Mouse (Mus musculus) thymus, adult 2 months (tissue): ENCODE data around the gene Bzw1. TPM values are rescaled to one million over a fixed set of nuclear protein-coding genes. Genes with fewer than 3 reads are reported as not detected.

ENCODE experiments used
- DNase-seq: peaks from one replicate; pipeline ENCODE4 v3.0.0; 2021
- H3K27ac ChIP-seq: fragments of 200-500 bp; 2 replicates; pipeline ENCODE4 v1.5.1; 2012; ENCODE audit warnings: low read length, control low read depth; ENCODE audit not compliant: control insufficient read depth, insufficient read depth
- H3K27me3 ChIP-seq: fragments of 200-500 bp; 2 replicates; pipeline ENCODE4 v1.6.1; 2012; ENCODE audit warnings: mild to moderate bottlenecking, low read length, moderate library complexity, mixed read lengths; ENCODE audit not compliant: control insufficient read depth, insufficient read depth
- H3K36me3 ChIP-seq: fragments of 200-500 bp; 2 replicates; pipeline ENCODE4 v1.6.1; 2012; ENCODE audit warnings: mild to moderate bottlenecking, low read length, moderate library complexity; ENCODE audit not compliant: control insufficient read depth, insufficient read depth
- H3K4me1 ChIP-seq: fragments of 200-500 bp; replicated peaks from 2 replicates; pipeline ENCODE4 v1.6.1; 2012; ENCODE audit warnings: low read length; ENCODE audit not compliant: control insufficient read depth, insufficient read depth
- H3K4me3 ChIP-seq: fragments of 200-500 bp; 2 replicates; pipeline ENCODE4 v1.5.1; 2012; ENCODE audit warnings: mild to moderate bottlenecking, low read length, control low read depth, moderate library complexity; ENCODE audit not compliant: control insufficient read depth, insufficient read depth
- CTCF ChIP-seq: fragments of 200-500 bp; IDR thresholded peaks from 2 replicates; pipeline ENCODE4 v1.5.1; 2012; ENCODE audit warnings: mild to moderate bottlenecking, control low read depth, low read length, moderate library complexity, borderline replicate concordance; ENCODE audit not compliant: control insufficient read depth, poor library complexity, insufficient read depth; ENCODE audit errors: extremely low read depth
- POLR2A ChIP-seq: fragments of 200-500 bp; IDR thresholded peaks from 2 replicates; pipeline ENCODE4 v1.6.1; 2012; ENCODE audit warnings: mild to moderate bottlenecking, low read length, control low read depth, moderate library complexity; ENCODE audit not compliant: control insufficient read depth, poor library complexity, insufficient read depth; ENCODE audit errors: extremely low read depth
- WGBS: fragments of 180-500 bp; shearing (Covaris S2); methylation state at CpG from one replicate; pipeline ENCODE4 v1.1.7; 2018; 5-methylcytosine and 5-hydroxymethylcytosine counted together
- polyA plus RNA-seq: library from polyadenylated mRNA; depleted of rRNA; stranded (reverse); fragments of >200 nt; gene quantifications from 2 replicates; pipeline ENCODE4 v1.2.3, GENCODE M21; 2012; rRNA removed

The Bzw1 gene
- 42.1 and 44.7 TPM in 2 replicates for polyA plus RNA-seq

DNA sequence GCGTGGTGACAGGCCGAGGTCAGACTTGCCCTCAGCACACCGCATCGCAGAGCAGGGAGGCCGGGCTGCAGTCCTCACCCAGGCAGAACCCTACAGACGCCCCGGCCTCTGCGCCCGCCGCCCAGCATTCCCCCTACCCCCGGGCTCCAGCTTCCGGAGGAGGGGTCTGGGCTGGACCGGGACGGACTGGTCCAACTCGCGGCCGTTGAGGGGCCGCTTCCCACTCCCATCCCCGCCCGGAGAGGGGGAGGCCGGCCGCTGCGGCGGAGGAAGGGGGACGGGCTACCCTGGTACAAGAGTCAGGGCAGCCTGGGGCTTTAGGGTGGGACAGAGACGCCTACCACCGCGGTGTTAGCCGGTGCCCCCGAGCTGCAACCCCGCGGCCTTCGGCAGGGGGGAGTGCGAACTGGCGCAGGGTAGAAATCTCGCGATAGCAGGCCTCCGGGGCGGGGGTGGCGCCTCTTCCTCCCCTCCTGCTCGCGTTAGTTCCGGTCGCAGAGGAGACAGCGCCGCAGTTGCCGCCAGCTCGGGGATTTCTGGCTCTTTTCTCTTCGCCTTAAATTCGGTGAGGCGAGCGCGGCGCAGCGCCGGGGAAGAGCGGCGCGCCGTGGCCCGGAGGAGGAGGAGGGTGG, at the start of gene Bzw1:
Gene Bzw1 (plus strand): TSS at position 247 of the 632 bp plus-strand sequence.
- H3K27me3 ChIP-seq = no peaks in the 10 kb centered on the region
- peak; percentile 90 for TF ChIP-seq POLR2A
- 0 out of 2 replicates have a peak, but pooled peaks have one; percentile 26 for TF ChIP-seq CTCF
- peaks cover 30% of the 10 kb centered on the region for H3K36me3 ChIP-seq
- WGBS = under 1% methylated on average over 54 of the region's 61 CpGs
- DNase-seq = peak; percentile 94
- H3K4me1 ChIP-seq = peaks cover 3% of the 10 kb centered on the region
- H3K27ac ChIP-seq = peak within 1 kb of the TSS; percentile 86
- H3K4me3 ChIP-seq = peak within 1 kb of the TSS; percentile 87

DNA sequence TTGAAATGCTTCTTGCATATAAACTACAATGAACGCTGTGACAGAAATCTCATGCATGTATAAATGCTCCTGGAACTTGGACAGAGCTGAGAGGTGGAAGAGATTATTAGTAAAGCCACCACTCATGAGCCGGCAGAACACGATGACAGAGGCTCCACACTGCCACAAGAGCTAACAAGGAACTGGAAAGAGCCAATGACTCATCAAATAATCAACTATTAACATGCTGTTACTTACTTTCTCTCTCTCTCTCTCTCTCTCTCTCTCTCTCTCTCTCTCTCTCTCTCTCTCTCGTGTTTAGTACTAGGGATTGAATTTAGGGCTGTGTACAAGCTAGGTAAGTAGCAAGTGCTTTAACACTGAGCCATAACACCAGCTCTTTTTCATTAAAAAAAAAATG, 48.8 kb upstream of the Bzw1 start:
- WGBS = 41% methylated on average over 4 of the region's 4 CpGs
- no peak overlapping the region for H3K27ac ChIP-seq
- no peaks in the 10 kb centered on the region for H3K4me1 ChIP-seq
- H3K4me3 ChIP-seq = no peak overlapping the region
- no peak for TF ChIP-seq CTCF
- TF ChIP-seq POLR2A = no peak
- H3K36me3 ChIP-seq = no peaks in the 10 kb centered on the region
- no peak for DNase-seq
- H3K27me3 ChIP-seq = no peaks in the 10 kb centered on the region

DNA sequence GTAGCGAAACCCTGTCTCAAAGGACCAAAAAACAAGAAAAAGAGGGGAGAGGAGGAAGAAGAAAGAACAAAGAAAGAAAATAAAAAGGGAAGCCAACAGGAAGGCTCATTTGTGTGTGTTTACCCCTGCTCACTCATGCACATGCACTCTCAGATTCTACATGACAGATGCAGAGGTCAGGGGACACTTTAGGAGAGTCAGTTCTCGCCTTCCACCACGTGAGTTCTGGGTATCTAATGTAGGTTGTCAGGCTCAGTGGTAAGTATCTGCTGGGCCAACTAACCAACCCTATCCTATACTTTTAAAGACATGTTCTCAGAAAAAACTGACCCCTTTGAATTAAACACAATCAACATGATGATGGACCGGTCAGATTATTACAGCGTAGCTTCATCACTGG, 48.1 kb upstream of the Bzw1 start:
- Histone ChIP-seq H3K4me3 (no peak overlapping the region), H3K36me3 (no peaks in the 10 kb centered on the region), H3K27me3 (no peaks in the 10 kb centered on the region), H3K4me1 (no peaks in the 10 kb centered on the region), H3K27ac (no peak overlapping the region)
- TF ChIP-seq CTCF (no peak), POLR2A (no peak)
- no peak for DNase-seq
- 94% methylated on average over 5 of the region's 5 CpGs for WGBS

DNA sequence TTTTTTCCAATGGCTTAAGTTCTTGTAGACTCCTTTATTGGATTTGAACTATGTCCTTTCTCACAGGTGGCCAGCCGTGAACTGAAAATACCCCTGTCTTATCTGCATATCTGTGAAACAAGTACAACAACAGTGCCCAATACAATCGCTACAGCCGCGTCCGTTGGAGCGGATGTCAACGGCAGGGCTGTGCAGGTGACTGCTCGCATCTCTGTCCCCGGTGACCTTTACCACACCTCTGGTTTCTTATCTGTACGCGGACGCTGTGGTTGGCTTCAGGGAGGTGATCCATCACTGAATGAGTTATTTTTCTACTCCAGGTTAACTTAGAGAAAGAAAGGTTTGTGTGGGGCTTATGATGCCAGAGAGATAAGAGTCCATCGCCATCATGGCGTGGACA, 46.5 kb upstream of the Bzw1 start:
- TF ChIP-seq CTCF (no peak), POLR2A (no peak)
- Histone ChIP-seq H3K36me3 (no peaks in the 10 kb centered on the region), H3K4me1 (no peaks in the 10 kb centered on the region), H3K27ac (no peak overlapping the region), H3K27me3 (no peaks in the 10 kb centered on the region), H3K4me3 (no peak overlapping the region)
- DNase-seq = no peak
- 92% methylated on average over 14 of the region's 14 CpGs for WGBS

DNA sequence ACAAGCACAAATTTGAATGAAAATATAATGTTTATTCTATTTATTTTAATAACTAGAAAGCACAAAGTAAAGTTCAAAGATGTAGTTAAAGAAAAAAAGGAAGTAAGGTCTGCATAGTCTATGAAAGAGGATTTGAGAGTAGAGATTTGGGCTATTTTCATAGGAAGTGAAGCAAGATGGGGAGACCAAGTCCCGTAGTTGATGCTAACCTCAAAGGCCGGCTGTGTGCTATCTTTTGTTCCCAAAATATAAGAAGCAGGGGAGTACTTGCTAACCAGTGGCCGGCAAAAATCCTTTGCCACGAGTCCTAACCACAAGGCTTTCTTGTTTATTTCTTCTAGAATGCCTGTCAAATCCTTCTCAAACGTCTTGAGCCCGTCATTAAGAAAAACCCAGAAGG, 44.0 kb upstream of the Bzw1 start:
- no peak for TF ChIP-seq CTCF
- no peak for TF ChIP-seq POLR2A
- 19% methylated on average over 6 of the region's 6 CpGs for WGBS

DNA sequence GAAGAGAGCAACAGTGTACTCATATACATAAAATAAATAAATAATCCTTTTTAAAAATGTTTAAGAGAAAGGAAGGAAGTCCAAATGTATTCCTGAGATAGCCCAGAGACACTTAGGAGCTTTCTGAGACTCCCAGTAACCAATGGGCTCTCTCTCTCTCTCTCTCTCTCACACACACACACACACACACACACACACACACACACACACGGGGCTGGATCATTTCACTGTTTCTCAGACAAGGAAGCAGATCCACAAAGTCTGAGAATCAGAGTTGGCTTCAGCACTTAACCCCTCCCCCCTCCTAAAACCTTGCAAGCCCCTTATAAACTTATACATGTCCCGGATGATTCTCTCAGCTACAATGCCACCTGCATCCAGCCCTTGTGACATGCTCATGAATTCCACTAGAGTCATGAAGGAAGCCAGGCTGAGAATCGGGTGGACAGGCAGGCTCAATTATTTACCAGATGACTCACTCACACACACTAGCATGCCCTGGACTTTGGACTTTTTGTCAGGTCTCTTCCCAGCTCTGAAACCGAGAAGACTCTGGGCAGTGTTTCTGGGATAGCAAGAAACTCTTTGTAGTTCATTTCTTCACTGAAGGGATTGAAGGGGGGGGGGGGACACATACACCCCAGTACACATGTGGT, 39.3 kb upstream of the Bzw1 start:
- H3K36me3 ChIP-seq = no peaks in the 10 kb centered on the region
- no peak overlapping the region for H3K4me3 ChIP-seq
- no peaks in the 10 kb centered on the region for H3K27me3 ChIP-seq
- DNase-seq = no peak
- no peaks in the 10 kb centered on the region for H3K4me1 ChIP-seq
- no peak overlapping the region for H3K27ac ChIP-seq
- no peak for TF ChIP-seq CTCF
- no peak for TF ChIP-seq POLR2A
- 79% methylated on average over 4 of the region's 4 CpGs for WGBS

More for the DNA sequence above, 44.0 kb upstream of the Bzw1 start:
- no peaks in the 10 kb centered on the region for H3K27me3 ChIP-seq
- H3K36me3 ChIP-seq = no peaks in the 10 kb centered on the region
- no peak overlapping the region for H3K27ac ChIP-seq
- no peaks in the 10 kb centered on the region for H3K4me1 ChIP-seq
- DNase-seq = no peak
- no peak overlapping the region for H3K4me3 ChIP-seq

DNA sequence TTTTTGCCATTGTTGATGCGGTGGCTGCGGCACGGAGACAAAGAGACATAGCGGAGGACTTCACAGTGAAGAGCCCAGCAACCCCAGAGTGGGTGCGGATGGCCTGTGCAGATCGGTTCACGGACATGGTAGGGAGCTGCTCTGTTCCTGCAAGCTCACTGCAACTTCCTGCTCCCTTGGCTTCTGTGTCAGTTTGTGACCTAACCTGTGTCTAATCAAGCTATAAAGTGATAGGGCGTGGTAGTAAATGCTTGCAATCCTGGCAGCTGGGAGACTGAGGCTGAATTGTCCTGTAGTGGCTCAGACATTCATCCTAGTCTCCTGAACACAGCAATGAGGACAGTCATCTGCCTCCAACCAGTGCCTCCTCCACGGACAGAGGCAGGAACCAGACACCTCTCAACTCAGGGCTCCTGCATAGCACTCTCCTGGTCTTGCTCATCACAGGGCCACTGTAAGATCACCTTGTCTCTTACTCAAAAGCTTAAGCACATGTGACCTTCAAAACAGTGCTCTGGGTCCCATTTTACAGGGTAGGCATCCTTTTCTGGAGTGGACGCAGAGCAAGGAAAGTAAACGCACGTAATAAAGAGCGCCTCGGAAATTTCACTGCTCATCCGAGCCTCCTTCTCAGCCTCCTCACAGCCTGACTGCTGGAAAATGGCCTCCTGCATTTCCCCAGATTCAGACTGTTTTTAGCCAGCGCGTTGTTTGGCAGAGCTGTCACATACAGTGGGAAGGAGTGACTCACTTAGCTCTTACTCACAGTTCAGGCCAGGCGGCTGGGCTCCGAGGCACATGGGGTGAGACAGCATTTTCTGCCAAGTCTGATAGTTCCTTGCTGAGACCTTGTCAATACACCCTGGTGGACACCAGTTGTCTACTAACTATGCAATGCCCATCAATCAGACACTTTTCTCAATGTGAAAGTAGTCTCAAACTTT, 33.5 kb upstream of the Bzw1 start:
- H3K36me3 ChIP-seq = no peaks in the 10 kb centered on the region
- WGBS = 88% methylated on average over 19 of the region's 19 CpGs
- no peak for DNase-seq
- no peaks in the 10 kb centered on the region for H3K4me1 ChIP-seq
- TF ChIP-seq CTCF = no peak
- TF ChIP-seq POLR2A = no peak
- no peak overlapping the region for H3K4me3 ChIP-seq
- no peak overlapping the region for H3K27ac ChIP-seq
- H3K27me3 ChIP-seq = no peaks in the 10 kb centered on the region
